Mouse (Mus musculus) liver, embryonic 14.5 days (tissue): Measurements from ENCODE around the gene Rnf133. TPM values are rescaled to one million over a fixed set of nuclear protein-coding genes. Genes with fewer than 3 reads are reported as not detected.

Experiments used
- ATAC-seq: fragments of 200-750 bp; cut with Nextera tagmentation; 2 replicates; pipeline ENCODE4 v1.8.0; 2017; ENCODE audit warnings: moderate number of reproducible peaks, mild to moderate bottlenecking, moderate library complexity; ENCODE audit not compliant: insufficient read depth
- DNase-seq, 3 experiments: peaks; one replicate each; pipeline ENCODE4 v3.0.0-alpha.2; 2012 to 2013; ENCODE audit warnings: low read depth in 3 of 3, low spot score in 3 of 3
- H3K27ac ChIP-seq: fragments of 300-500 bp; sonication (generic); 2 replicates; pipeline ENCODE4 v1.5.1; 2014; ENCODE audit warnings: moderate library complexity, mild to moderate bottlenecking, control low read depth, inconsistent platforms
- H3K27me3 ChIP-seq: fragments of 300-500 bp; sonication (generic); 2 replicates; pipeline ENCODE4 v1.6.1; 2014; ENCODE audit warnings: mild to moderate bottlenecking, low read length, moderate library complexity; ENCODE audit not compliant: control insufficient read depth, insufficient read depth
- H3K36me3 ChIP-seq: fragments of 300-500 bp; sonication (generic); replicated peaks from 2 replicates; pipeline ENCODE4 v1.6.1; 2014; ENCODE audit warnings: low read depth; ENCODE audit not compliant: control insufficient read depth, insufficient read depth
- H3K4me1 ChIP-seq, 2 experiments: fragments of 200-500 bp in 1 of 2; fragments of 300-500 bp in 1 of 2; sonication (generic) in 1 of 2; replicated peaks; 2 replicates each; pipeline ENCODE4 v1.6.1; 2012 to 2014; ENCODE audit warnings: antibody characterized with exemption in 1 of 2, inconsistent platforms in 1 of 2, low read length in 1 of 2; ENCODE audit not compliant: control insufficient read depth in 2 of 2, insufficient read depth in 2 of 2
- H3K4me2 ChIP-seq: fragments of 300-500 bp; sonication (generic); 2 replicates; pipeline ENCODE4 v1.6.1; 2014; ENCODE audit warnings: low read depth, mild to moderate bottlenecking, control low read depth, moderate library complexity
- H3K4me3 ChIP-seq, 2 experiments: fragments of 200-500 bp in 1 of 2; fragments of 300-500 bp in 1 of 2; sonication (generic) in 1 of 2; 2 replicates each; pipeline ENCODE4 v1.5.1; 2012 to 2014; ENCODE audit warnings: low read depth in 2 of 2, low read length in 2 of 2, mild to moderate bottlenecking in 2 of 2, control low read depth in 1 of 2, inconsistent platforms in 1 of 2, moderate library complexity in 1 of 2; ENCODE audit not compliant: insufficient read depth in 1 of 2
- H3K9ac ChIP-seq: fragments of 300-500 bp; sonication (generic); replicated peaks from 2 replicates; pipeline ENCODE4 v1.6.1; 2014; ENCODE audit warnings: mild to moderate bottlenecking, control low read depth, moderate library complexity
- H3K9me3 ChIP-seq: fragments of 300-500 bp; sonication (generic); 2 replicates; pipeline ENCODE4 v1.6.1; 2016; ENCODE audit warnings: low read length, mixed read lengths; ENCODE audit not compliant: control insufficient read depth
- CTCF ChIP-seq: IDR thresholded peaks from 2 replicates; pipeline ENCODE4 v1.5.1; 2016; ENCODE audit warnings: antibody characterized with exemption, low read depth, control low read depth
- EP300 ChIP-seq: IDR thresholded peaks from 2 replicates; pipeline ENCODE4 v1.6.1; 2016; ENCODE audit warnings: antibody characterized with exemption, low read depth
- WGBS: fragments of 180-500 bp; shearing (Covaris S2); extraction: QIAGEN DNeasy Blood & Tissue Kit; methylation state at CpG from one replicate; pipeline ENCODE4 v1.1.7; 2014; ENCODE audit not compliant: insufficient replicate concordance; 5-methylcytosine and 5-hydroxymethylcytosine counted together
- polyA plus RNA-seq, 2 experiments: library from polyadenylated mRNA; depleted of rRNA in 1 of 2; stranded (reverse) in 1 of 2; unstranded in 1 of 2; fragments of >200 nt; fragmentation: Nextera tagmentation in 1 of 2; extraction: Ambion mirVana in 1 of 2; gene quantifications; 2 replicates each; pipeline versions ENCODE4 v1.2.1 to v1.2.3; 2012 to 2014

Rnf133 gene
- polyA plus RNA-seq (2012; rRNA removed) = not detected in 2 replicates
- not detected in 2 replicates for polyA plus RNA-seq (2014; fragmentation: Nextera tagmentation; extraction: Ambion mirVana)

DNA sequence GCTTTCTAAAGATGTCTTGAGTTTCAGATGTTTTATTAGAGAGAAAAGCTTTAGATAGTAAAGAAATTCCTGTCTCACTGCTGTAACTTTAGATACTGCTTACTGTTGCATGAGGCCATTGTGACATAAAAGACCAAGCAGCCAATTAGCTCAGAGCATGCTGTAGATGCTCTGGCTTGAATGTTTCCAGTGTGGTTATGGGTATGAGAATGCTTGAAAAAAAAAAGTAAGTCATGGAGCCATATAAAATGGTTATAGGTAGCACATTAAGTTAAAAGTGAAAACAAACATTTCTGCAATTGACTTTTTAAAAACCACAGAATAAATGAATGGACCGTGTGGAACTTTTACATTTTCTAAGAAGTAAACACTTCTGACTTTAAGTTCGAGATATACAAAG is at the start of gene Rnf133:
Rnf133 (minus strand) TSS at position 101 of the 400 bp plus-strand sequence.
- TF ChIP-seq EP300 (no peak), CTCF (no peak)
- Histone ChIP-seq H3K27ac (no peak within 1 kb of the TSS), H3K27me3 (no peaks in the 10 kb centered on the region), H3K4me3 (no peak within 1 kb of the TSS), H3K4me2 (no peak within 1 kb of the TSS), H3K9ac (no peak within 1 kb of the TSS), H3K4me1 (no peaks in the 10 kb centered on the region), H3K9me3 (no peaks in the 10 kb centered on the region), H3K36me3 (no peaks in the 10 kb centered on the region)
- WGBS = 51% methylated on average over 2 of the region's 2 CpGs
- ATAC-seq (no peak), DNase-seq (no peak)

DNA sequence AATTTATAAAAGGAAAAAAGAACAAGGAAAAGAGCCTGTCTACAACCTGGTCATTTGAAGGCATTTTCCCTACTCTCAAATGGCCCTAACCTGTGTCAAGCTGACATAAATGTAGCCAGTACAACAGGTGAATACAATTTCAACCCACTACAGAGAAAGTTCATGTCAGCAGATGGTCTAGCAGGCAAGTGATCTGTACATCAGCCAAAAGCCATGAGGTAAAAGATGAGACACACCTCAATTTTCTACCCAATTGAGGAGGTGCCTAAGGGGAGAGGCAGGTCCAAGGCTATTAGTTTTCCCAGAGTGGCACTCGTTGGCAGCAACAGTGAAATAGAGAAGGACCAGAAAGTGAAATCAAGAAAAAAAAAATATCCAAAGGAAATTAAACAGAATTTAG is 28.1 kb upstream of the Rnf133 start:
- no peak overlapping the region for H3K4me3 ChIP-seq
- no peak for ATAC-seq

DNA sequence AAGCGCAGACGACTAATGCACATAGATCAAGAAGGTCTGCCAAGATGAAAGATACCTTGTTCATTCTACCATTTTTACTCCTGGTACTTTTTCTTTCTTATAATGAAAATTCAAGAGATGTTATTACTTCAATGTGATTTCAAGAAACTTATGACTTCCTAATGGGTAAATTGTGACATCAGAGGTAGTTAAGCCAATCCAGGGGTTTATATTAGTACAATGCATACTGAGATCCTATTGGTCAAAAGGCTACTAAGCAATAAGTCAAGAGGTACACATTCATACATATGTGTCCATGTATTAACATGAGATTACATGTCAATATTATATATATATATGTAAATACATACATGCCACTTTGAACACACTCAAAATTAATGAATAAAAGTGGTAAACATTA is 4.9 kb upstream of the Rnf133 start, which contains the start of gene Rnf148:
Rnf148 (minus strand) TSS at position 101 of the 400 bp plus-strand sequence.
- Histone ChIP-seq H3K27ac (no peak within 1 kb of the TSS), H3K4me2 (no peak within 1 kb of the TSS), H3K36me3 (no peaks in the 10 kb centered on the region), H3K9me3 (no peaks in the 10 kb centered on the region), H3K4me3 (no peak within 1 kb of the TSS), H3K9ac (no peak within 1 kb of the TSS), H3K4me1 (no peaks in the 10 kb centered on the region), H3K27me3 (no peaks in the 10 kb centered on the region)
- TF ChIP-seq CTCF (no peak), EP300 (no peak)
- ATAC-seq (no peak), DNase-seq (no peak)
- 58% methylated on average over 2 of the region's 2 CpGs for WGBS

More for the DNA sequence above, 28.1 kb upstream of the Rnf133 start:
- Histone ChIP-seq H3K4me1 (no peaks in the 10 kb centered on the region), H3K4me2 (no peak overlapping the region), H3K9me3 (no peaks in the 10 kb centered on the region), H3K9ac (no peak overlapping the region), H3K36me3 (no peaks in the 10 kb centered on the region), H3K27me3 (no peaks in the 10 kb centered on the region), H3K27ac (no peak overlapping the region)
- 27% methylated on average over 1 of the region's 1 CpGs for WGBS
- no peak for DNase-seq
- TF ChIP-seq EP300 (no peak), CTCF (no peak)

DNA sequence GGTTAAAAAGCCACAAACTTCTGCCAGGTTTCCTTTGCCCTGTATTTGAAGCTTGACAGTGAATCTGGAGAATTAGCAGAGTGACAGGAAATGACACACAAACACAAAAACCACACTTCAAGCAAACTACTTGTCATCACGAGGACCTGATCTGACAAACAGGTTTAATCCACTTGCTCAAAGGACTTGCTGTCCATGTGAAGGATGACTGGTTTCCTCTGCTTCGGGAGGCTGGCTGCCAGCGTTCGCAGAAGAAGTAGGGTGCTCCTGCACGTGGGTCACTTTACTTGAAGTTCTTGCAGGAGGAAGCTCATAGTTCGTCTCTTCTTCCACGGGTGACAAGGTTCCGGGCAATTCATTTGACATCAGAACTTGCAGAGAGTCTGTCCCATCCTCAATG is 1.4 kb downstream of the Rnf133 start:
- H3K27me3 ChIP-seq = no peaks in the 10 kb centered on the region
- H3K9me3 ChIP-seq = no peaks in the 10 kb centered on the region
- no peaks in the 10 kb centered on the region for H3K4me1 ChIP-seq
- no peak overlapping the region for H3K4me3 ChIP-seq
- H3K36me3 ChIP-seq = no peaks in the 10 kb centered on the region
- H3K4me2 ChIP-seq = no peak overlapping the region
- H3K27ac ChIP-seq = no peak overlapping the region
- ATAC-seq = no peak
- DNase-seq = no peak
- no peak for TF ChIP-seq CTCF
- no peak overlapping the region for H3K9ac ChIP-seq
- WGBS = 20% methylated on average over 8 of the region's 8 CpGs

DNA sequence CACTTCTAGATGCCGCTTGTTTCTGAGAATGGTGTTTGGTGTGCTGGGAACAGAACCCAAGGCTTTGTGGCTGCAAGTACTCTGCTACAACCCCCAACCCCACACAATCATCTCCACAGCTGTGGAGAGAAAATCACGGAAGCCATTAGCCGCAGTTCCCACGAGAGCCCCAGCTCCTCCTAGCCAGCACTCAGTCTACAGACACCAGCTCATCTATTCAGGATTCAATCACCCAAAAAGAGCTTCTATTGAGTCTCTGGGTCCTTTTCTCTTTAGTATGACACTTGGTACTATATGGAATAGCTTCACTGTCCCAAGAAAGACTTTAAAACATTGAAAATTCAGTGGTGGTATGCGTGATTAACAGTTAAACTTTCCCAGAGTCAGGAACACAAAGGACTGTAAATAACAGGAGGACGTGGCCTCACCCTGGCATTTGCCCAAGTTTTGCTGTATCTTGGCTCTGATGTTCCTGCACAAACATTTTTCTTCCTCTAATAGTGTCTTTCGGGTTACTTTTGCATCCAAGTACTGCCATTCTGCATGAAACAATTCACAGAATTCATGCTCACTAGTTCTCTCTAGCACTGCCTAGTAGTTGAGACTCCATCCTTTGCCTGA is 2.4 kb downstream of the Rnf133 start:
- Histone ChIP-seq H3K4me2 (no peak overlapping the region), H3K9ac (no peak overlapping the region), H3K4me1 (no peaks in the 10 kb centered on the region), H3K36me3 (no peaks in the 10 kb centered on the region), H3K9me3 (no peaks in the 10 kb centered on the region), H3K4me3 (no peak overlapping the region), H3K27me3 (no peaks in the 10 kb centered on the region), H3K27ac (no peak overlapping the region)
- ATAC-seq (no peak), DNase-seq (no peak)
- TF ChIP-seq CTCF (no peak), EP300 (no peak)
- 54% methylated on average over 7 of the region's 7 CpGs for WGBS
